Mouse (Mus musculus) E14TG2a.4 (cell line): ENCODE data around the gene Cacng7.

Source experiments
- H3K27me3 ChIP-seq: 2 replicates; pipeline ENCODE4 v1.6.1; 2014; ENCODE audit warnings: low read length, control low read depth; ENCODE audit not compliant: insufficient read depth
- H3K36me3 ChIP-seq: 2 replicates; pipeline ENCODE4 v1.6.1; 2014; ENCODE audit warnings: low read length, control low read depth; ENCODE audit not compliant: insufficient read depth
- H3K4me1 ChIP-seq: replicated peaks from 2 replicates; pipeline ENCODE4 v1.6.1; 2014; ENCODE audit warnings: low read depth, low read length, control low read depth
- H3K4me3 ChIP-seq: replicated peaks from 2 replicates; pipeline ENCODE4 v1.5.1; 2014; ENCODE audit warnings: mild to moderate bottlenecking, low read length
- H3K9me3 ChIP-seq: 2 replicates; pipeline ENCODE4 v1.6.1; 2014; ENCODE audit warnings: low read length, control low read depth
- CTCF ChIP-seq: conservative IDR thresholded peaks from 2 replicates; pipeline ENCODE4 v1.5.1; 2014; ENCODE audit warnings: low read length
- NANOG ChIP-seq: IDR thresholded peaks from 2 replicates; pipeline ENCODE4 v1.6.1; 2014; ENCODE audit warnings: borderline replicate concordance, low read length, mixed read lengths
- POU5F1 ChIP-seq: IDR thresholded peaks from 2 replicates; pipeline ENCODE4 v1.6.1; 2014; ENCODE audit warnings: low read length, borderline replicate concordance

Gene Cacng7

DNA sequence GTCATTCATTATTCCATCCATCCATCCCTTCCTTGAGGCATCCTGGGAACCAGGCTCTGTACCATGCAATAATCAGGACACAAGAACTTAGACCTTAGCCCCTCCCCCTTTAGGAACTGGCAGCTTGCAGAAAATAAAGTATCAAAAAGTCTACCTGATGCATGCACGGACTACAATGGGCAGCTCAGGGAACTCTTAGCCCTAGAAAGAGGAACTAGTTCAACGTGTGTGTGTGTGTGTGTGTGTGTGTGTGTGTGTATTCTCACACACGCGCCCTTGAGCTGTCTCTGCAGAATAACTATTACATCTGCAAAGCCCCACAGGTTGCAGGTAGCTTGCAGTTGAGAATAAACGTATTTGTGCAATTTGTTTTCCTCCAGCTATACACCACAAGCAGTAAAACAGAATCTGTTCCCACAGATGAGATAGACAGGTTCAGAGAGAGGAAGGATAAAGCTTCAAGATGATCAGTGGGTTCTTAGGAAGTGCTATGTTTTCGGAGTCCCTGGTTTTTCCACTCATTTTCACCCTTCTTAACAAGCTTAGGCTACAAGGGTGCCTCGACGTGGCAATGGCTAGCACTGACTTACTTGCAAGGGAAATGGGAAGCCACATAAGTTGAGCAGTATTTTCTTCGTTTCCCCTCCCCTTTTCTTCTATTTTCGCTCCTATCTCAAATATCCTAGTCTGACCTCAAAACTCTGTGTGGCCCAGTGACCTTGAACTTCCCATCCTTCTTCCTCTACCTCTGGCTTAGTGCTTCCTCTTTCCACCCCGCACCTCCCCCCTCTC lies 77.2 kb downstream of the Cacng7 start:
- no peak for TF ChIP-seq NANOG
- Histone ChIP-seq H3K4me1 (peaks cover 41% of the 10 kb centered on the region), H3K4me3 (no peak overlapping the region), H3K9me3 (no peaks in the 10 kb centered on the region), H3K36me3 (0 out of 2 replicates have a peak, but pooled peaks cover 3% of the 10 kb centered on the region), H3K27me3 (peaks cover 17% of the 10 kb centered on the region)

DNA sequence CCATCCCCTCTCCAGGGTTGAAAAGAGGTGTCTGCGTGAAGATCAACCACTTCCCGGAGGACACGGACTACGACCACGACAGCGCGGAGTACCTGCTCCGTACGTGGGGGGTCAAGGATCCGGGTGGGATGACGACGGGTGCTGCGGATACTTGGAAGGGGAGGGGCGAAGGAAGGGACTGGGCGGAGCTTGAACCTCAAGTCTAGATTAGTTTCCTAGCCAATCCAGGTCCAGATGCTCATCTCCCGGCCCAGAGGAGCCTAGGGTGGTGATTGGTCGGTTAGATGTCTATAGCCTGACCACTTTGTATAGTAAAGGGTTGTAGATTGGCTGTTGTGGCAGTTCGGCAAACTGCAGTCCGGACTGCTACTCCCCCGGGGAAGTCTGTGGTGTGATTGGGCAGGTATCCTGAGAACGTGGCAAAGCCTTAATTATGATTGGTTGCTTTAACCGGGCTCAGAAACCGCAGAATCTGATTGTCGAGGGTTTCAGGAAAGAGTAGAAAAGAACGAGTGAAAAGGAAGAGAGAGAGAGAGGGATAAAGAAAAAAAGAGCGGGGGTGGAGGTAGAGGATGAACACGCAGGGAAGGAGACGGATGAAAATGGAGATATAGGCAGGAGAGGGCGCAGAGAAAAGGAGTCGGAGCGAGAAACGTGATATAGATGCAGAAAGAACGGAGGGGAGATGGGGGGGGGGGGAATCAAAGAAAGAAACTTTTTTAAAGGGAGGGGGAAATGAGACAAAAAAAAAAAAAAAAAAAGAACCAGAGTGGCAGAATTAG lies 78.6 kb downstream of the Cacng7 start:
- no peaks in the 10 kb centered on the region for H3K9me3 ChIP-seq
- H3K27me3 ChIP-seq: peaks cover 21% of the 10 kb centered on the region
- 0 out of 2 replicates have a peak, but pooled peaks cover 3% of the 10 kb centered on the region for H3K36me3 ChIP-seq
- H3K4me3 ChIP-seq: peak overlapping the region; percentile 84
- peaks cover 46% of the 10 kb centered on the region for H3K4me1 ChIP-seq
- no peak for TF ChIP-seq POU5F1
- TF ChIP-seq CTCF: no peak
- TF ChIP-seq NANOG: no peak; the same call in 1 of the 2 replicates

GRCm38 (mm10) chr7:3412036-3412435 lies 79.3 kb downstream of the Cacng7 start:
- H3K9me3 ChIP-seq: no peaks in the 10 kb centered on the region
- peaks cover 28% of the 10 kb centered on the region for H3K27me3 ChIP-seq
- peaks cover 53% of the 10 kb centered on the region for H3K4me1 ChIP-seq
- H3K4me3 ChIP-seq: peak overlapping the region; percentile 84
- H3K36me3 ChIP-seq: peaks cover 3% of the 10 kb centered on the region; the same call in 1 of the 2 replicates
- no peak for TF ChIP-seq NANOG
- peak; percentile 16; the same call in 1 of the 2 replicates for TF ChIP-seq CTCF

DNA sequence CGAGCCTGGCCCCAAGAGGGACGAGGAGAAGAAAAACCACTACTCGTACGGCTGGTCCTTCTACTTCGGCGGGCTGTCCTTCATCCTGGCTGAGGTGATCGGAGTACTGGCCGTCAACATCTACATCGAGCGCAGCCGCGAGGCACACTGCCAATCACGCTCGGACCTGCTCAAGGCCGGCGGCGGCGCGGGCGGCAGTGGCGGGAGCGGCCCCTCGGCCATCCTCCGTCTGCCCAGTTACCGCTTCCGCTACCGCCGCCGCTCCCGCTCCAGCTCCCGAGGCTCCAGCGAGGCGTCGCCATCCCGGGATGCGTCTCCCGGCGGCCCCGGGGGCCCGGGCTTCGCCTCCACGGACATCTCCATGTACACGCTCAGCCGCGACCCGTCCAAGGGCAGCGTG lies 82.1 kb downstream of the Cacng7 start:
- H3K4me1 ChIP-seq: peaks cover 73% of the 10 kb centered on the region
- H3K4me3 ChIP-seq: peak overlapping the region; percentile 84
- no peak for TF ChIP-seq CTCF
- no peak for TF ChIP-seq POU5F1
- no peak for TF ChIP-seq NANOG
- peaks cover 3% of the 10 kb centered on the region; the same call in 1 of the 2 replicates for H3K36me3 ChIP-seq
- H3K9me3 ChIP-seq: no peaks in the 10 kb centered on the region
- H3K27me3 ChIP-seq: peaks cover 34% of the 10 kb centered on the region

GRCm38 (mm10) chr7:3415378-3415777 lies 82.6 kb downstream of the Cacng7 start:
- Histone ChIP-seq H3K27me3 (peaks cover 34% of the 10 kb centered on the region), H3K36me3 (peaks cover 3% of the 10 kb centered on the region; the same call in 1 of the 2 replicates), H3K9me3 (no peaks in the 10 kb centered on the region), H3K4me1 (peaks cover 73% of the 10 kb centered on the region), H3K4me3 (peak overlapping the region; percentile 84)
- TF ChIP-seq NANOG (no peak), CTCF (no peak), POU5F1 (no peak)
